In genomic region chr11:109569007-109569618, GRCm38 (mm10) we compare ENCODE assay signal across 22 mouse cellular contexts. TPM values are rescaled to one million over a fixed set of nuclear protein-coding genes. Genes with fewer than 3 reads are reported as not detected.
DNase-seq lines count a peak whose midpoint lies in the region; ATAC-seq and TF ChIP-seq lines count a peak whose summit lies in the region.
"Had no signal": no experiment of that assay in that cellular context is flagged by ENCODE, and none has a peak within 500 bp of the region (broad histone marks: within the 10 kb centered on the region; RNA-seq: fewer than 3 reads in every experiment).

No protein-coding gene starts in this region.

- H3K27ac ChIP-seq in gastrocnemius, adult 2 months: peak overlapping the region; percentile 79
- H3K27ac ChIP-seq in CH12.LX (ENCODE audit: insufficient read depth, low read depth): peak overlapping the region; percentile 62
- H3K27ac ChIP-seq in intestine, embryonic 15.5 days: no peak overlapping the region
- H3K27ac ChIP-seq in forebrain, embryonic 13.5 days: no peak overlapping the region
- H3K27ac ChIP-seq: embryonic facial prominence, embryonic 10.5 days; embryonic facial prominence, embryonic 13.5 days; forebrain, embryonic 12.5 days; hindbrain, embryonic 12.5 days; hindbrain, embryonic 15.5 days had no signal

- peaks cover 17 to 36% of the 10 kb centered on the region in 2 experiments; a peak in 3 of 4 replicates for H3K4me1 ChIP-seq in CH12.LX (ENCODE audit: control insufficient read depth in 1 of 2, insufficient read depth in 2 of 2)
- no peaks in the 10 kb centered on the region for H3K4me1 ChIP-seq in intestine, embryonic 15.5 days (replicated peaks)
- H3K4me1 ChIP-seq in forebrain, embryonic 13.5 days: no peaks in the 10 kb centered on the region
- H3K4me1 ChIP-seq: embryonic facial prominence, embryonic 13.5 days; forebrain, embryonic 12.5 days; hindbrain, embryonic 12.5 days; hindbrain, embryonic 15.5 days had no signal

- H3K36me3 ChIP-seq in CH12.LX (replicated peaks in 1 of 2; ENCODE audit: control insufficient read depth in 1 of 2, insufficient read depth in 1 of 2, low read length in 1 of 2): no peaks in the 10 kb centered on the region
- no peaks in the 10 kb centered on the region for H3K36me3 ChIP-seq in intestine, embryonic 15.5 days
- H3K36me3 ChIP-seq in forebrain, embryonic 13.5 days (ENCODE audit: poor library complexity, severe bottlenecking): no peaks in the 10 kb centered on the region
- H3K36me3 ChIP-seq: embryonic facial prominence, embryonic 10.5 days; forebrain, embryonic 12.5 days; hindbrain, embryonic 12.5 days; hindbrain, embryonic 15.5 days had no signal

- intact Hi-C loops in gastrocnemius, adult 2 months (cut with DNase I): no loop called here

- no peak for TF ChIP-seq CTCF in gastrocnemius, adult 2 months (IDR thresholded peaks at IDR 0.05)
- no peak for TF ChIP-seq CTCF in CH12.LX (conservative IDR thresholded peaks at IDR 0.05 in 1 of 2, IDR thresholded peaks at IDR 0.05 in 1 of 2; ENCODE audit: low read depth in 2 of 2, low read length in 2 of 2)

- H3K79me2 ChIP-seq in CH12.LX (replicated peaks; ENCODE audit: control insufficient read depth, extremely low read depth, insufficient read depth, poor library complexity, severe bottlenecking): no peaks in the 10 kb centered on the region

- 72% methylated on average over 12 of the region's 12 CpGs for WGBS in intestine, embryonic 15.5 days
- 59% methylated on average over 12 of the region's 12 CpGs for WGBS in forebrain, embryonic 13.5 days

- H3K9me3 ChIP-seq in CH12.LX (replicated peaks; ENCODE audit: low read length): no peaks in the 10 kb centered on the region
- no peaks in the 10 kb centered on the region for H3K9me3 ChIP-seq in intestine, embryonic 15.5 days
- H3K9me3 ChIP-seq in forebrain, embryonic 13.5 days (replicated peaks): no peaks in the 10 kb centered on the region
- H3K9me3 ChIP-seq: embryonic facial prominence, embryonic 10.5 days; embryonic facial prominence, embryonic 13.5 days; forebrain, embryonic 12.5 days; hindbrain, embryonic 12.5 days; hindbrain, embryonic 15.5 days had no signal

- TF ChIP-seq EP300 in CH12.LX (IDR thresholded peaks at IDR 0.05; ENCODE audit: low read length): no peak

- no peak for TF ChIP-seq RAD21 in CH12.LX (IDR thresholded peaks at IDR 0.05; ENCODE audit: low read depth, low read length)

- TF ChIP-seq POLR2A in CH12.LX (IDR thresholded peaks at IDR 0.05; ENCODE audit: low read depth, low read length): 0 out of 2 replicates have a peak, but pooled peaks have one; percentile 39

- H3K27me3 ChIP-seq in CH12.LX (replicated peaks): no peaks in the 10 kb centered on the region
- H3K27me3 ChIP-seq in intestine, embryonic 15.5 days (replicated peaks): no peaks in the 10 kb centered on the region
- no peaks in the 10 kb centered on the region for H3K27me3 ChIP-seq in forebrain, embryonic 13.5 days
- H3K27me3 ChIP-seq: embryonic facial prominence, embryonic 13.5 days; forebrain, embryonic 12.5 days; hindbrain, embryonic 12.5 days; hindbrain, embryonic 15.5 days had no signal

- peak overlapping the region; percentile 68 for H3K4me2 ChIP-seq in CH12.LX (ENCODE audit: insufficient read depth, low read depth, poor library complexity, severe bottlenecking)
- no peak overlapping the region for H3K4me2 ChIP-seq in intestine, embryonic 15.5 days (replicated peaks)
- no peak overlapping the region for H3K4me2 ChIP-seq in forebrain, embryonic 13.5 days
- H3K4me2 ChIP-seq: embryonic facial prominence, embryonic 13.5 days; forebrain, embryonic 12.5 days; heart, embryonic 11.5 days; hindbrain, embryonic 12.5 days; hindbrain, embryonic 15.5 days had no signal

- dilution Hi-C loops in CH12.LX (cut with MboI; ENCODE audit: extremely low pct_ligation_motif_present, extremely low pct_unique_long_range_greater_than_20kb, low sequenced_read_pairs): no loop called here

- no peak for DNase-seq in gastrocnemius, adult 2 months
- DNase-seq in gastrocnemius, postnatal 4 days (ENCODE audit: low spot score in 2 of 2): no peak
- DNase-seq in CH12.LX (ENCODE audit: extremely low read depth): no peak
- peak; percentile 57 for DNase-seq in induced T-regulatory cell, adult 2 months (ENCODE audit: low read depth)
- no peak for DNase-seq in right cerebral cortex, postnatal 10 days (ENCODE audit: low spot score in 2 of 2)
- DNase-seq: adrenal gland, postnatal 10 days; adrenal gland, postnatal 36 days; cerebellum, adult 11 months; cerebellum, adult 2 months; cerebellum, adult 9-11 months; embryo, embryonic 11 days; forebrain, postnatal 0 days had no signal

- ATAC-seq in intestine, embryonic 15.5 days: no peak
- no peak for ATAC-seq in forebrain, embryonic 13.5 days
- ATAC-seq: forebrain, postnatal 0 days; intestine, postnatal 0 days had no signal

- peak overlapping the region; percentile 13; the same call in 1 of the 2 replicates for H3K9ac ChIP-seq in CH12.LX (ENCODE audit: insufficient read depth, low read depth)
- H3K9ac ChIP-seq in intestine, embryonic 15.5 days: no peak overlapping the region
- H3K9ac ChIP-seq in forebrain, embryonic 13.5 days: no peak overlapping the region
- H3K9ac ChIP-seq: embryonic facial prominence, embryonic 13.5 days; forebrain, embryonic 12.5 days; forebrain, postnatal 0 days; hindbrain, embryonic 12.5 days; hindbrain, embryonic 15.5 days had no signal

- in situ Hi-C loops in CH12.LX (cut with MboI; ENCODE audit: low pct_ligation_motif_present, low pct_unique_long_range_greater_than_20kb, low sequenced_read_pairs): no loop called here

- H3K4me3 ChIP-seq in gastrocnemius, adult 2 months: no peak overlapping the region
- peak overlapping the region in 1 of 3 experiments; percentile 1 for H3K4me3 ChIP-seq in CH12.LX (replicated peaks in 1 of 3; ENCODE audit: low read depth in 2 of 3, low read length in 2 of 3, poor library complexity in 1 of 3)
- H3K4me3 ChIP-seq in intestine, embryonic 15.5 days (replicated peaks): no peak overlapping the region
- H3K4me3 ChIP-seq in forebrain, embryonic 13.5 days: no peak overlapping the region
- H3K4me3 ChIP-seq: embryonic facial prominence, embryonic 10.5 days; embryonic facial prominence, embryonic 13.5 days; erythroblast, embryonic 14.5 days; forebrain, embryonic 12.5 days; hindbrain, embryonic 12.5 days; hindbrain, embryonic 15.5 days had no signal

TF ChIP-seq in CH12.LX, 34 proteins besides CTCF, POLR2A, EP300 and RAD21:
- TF ChIP-seq RCOR1 (conservative IDR thresholded peaks at IDR 0.05; ENCODE audit: low read depth, low read length) (0 out of 2 replicates have a peak, but pooled peaks have one; percentile 10), MAX (IDR thresholded peaks at IDR 0.05; ENCODE audit: low read length) (peak; percentile 80), USF1 (IDR thresholded peaks at IDR 0.05; ENCODE audit: low read depth, low read length) (peak; percentile 72), IRF4 (IDR thresholded peaks at IDR 0.05; ENCODE audit: low read depth, low read length) (peak; percentile 18; the same call in 1 of the 2 replicates), MYC (IDR thresholded peaks at IDR 0.05; ENCODE audit: low read depth, low read length) (0 out of 2 replicates have a peak, but pooled peaks have one; percentile 33), KAT2A (IDR thresholded peaks at IDR 0.05; ENCODE audit: insufficient replicate concordance, low read length) (no peak), USF2 (conservative IDR thresholded peaks at IDR 0.05; ENCODE audit: low read depth, low read length) (peak; percentile 71), BHLHE40 (IDR thresholded peaks at IDR 0.05; ENCODE audit: low read depth, low read length) (no peak), ZNF384 (IDR thresholded peaks at IDR 0.05; ENCODE audit: low read depth, low read length) (no peak), MXI1 (IDR thresholded peaks at IDR 0.05; ENCODE audit: low read depth, low read length) (peak; percentile 50), TBP (conservative IDR thresholded peaks at IDR 0.05; ENCODE audit: low read depth, low read length) (0 out of 2 replicates have a peak, but pooled peaks have one; percentile 25), CHD2 (IDR thresholded peaks at IDR 0.05; ENCODE audit: low read length) (peak; percentile 8; the same call in 1 of the 2 replicates)
TF ChIP-seq in CH12.LX: peak in this region for 9.

RNA-seq across cellular contexts. Expression of gene Wipi1, which starts 42.7 kb away (rescaled TPM):
- 10 to 100 TPM; 53.0 to 60.8 TPM for total RNA-seq in gastrocnemius, adult 2 months (2021)
- 10 to 100 TPM; 71.1 to 86.4 TPM for total RNA-seq in gastrocnemius, postnatal 4 days (2021)
- total RNA-seq in CH12.LX (2012; rRNA removed) (0.92 and 2.0 TPM in 2 replicates), CH12.LX (2014; rRNA removed) (1.9 and 2.2 TPM in 2 replicates)
- 1.4 and 1.8 TPM in 2 replicates for polyA plus RNA-seq in CH12.LX (2012; ENCODE audit: insufficient read length, low read depth)
- 27.4 and 30.4 TPM in 2 replicates for polyA plus RNA-seq in intestine, embryonic 15.5 days (2015; fragmentation: Nextera tagmentation; extraction: Ambion mirVana)
- polyA plus RNA-seq in forebrain, embryonic 13.5 days (2015; fragmentation: Nextera tagmentation; extraction: Ambion mirVana): 8.8 and 10.7 TPM in 2 replicates

Comparison
In these comparisons a context has a peak if more than half of its experiments do, and no peak if none do; other contexts are left out.
1. H3K27ac ChIP-seq: peak in gastrocnemius, adult 2 months (single experiment) and CH12.LX (single experiment); none in intestine, embryonic 15.5 days (single experiment) and forebrain, embryonic 13.5 days (single experiment).
2. RNA of gene Wipi1, which starts 42.7 kb away (total RNA-seq): 71.1 to 86.4 TPM in gastrocnemius, postnatal 4 days and 53.0 to 60.8 TPM in gastrocnemius, adult 2 months; 0.92 to 2.2 TPM in CH12.LX; every median in the first group is over 10 times any median in the second.